Mouse (Mus musculus): Measurements from ENCODE around the gene Qdpr. TPM values are rescaled to one million over a fixed set of nuclear protein-coding genes. Genes with fewer than 3 reads are reported as not detected.
A peak's percentile ranks its signal among the peaks of the same experiment; 100 is the strongest.
"Not testable (repeated sequence)": the region's sequence is repeated elsewhere in the genome, so short reads cannot be mapped to it uniquely, and the experiment has no call there.

Qdpr gene
- polyA plus RNA-seq, 1 experiment from 2014 or later = 68.6 TPM

DNA sequence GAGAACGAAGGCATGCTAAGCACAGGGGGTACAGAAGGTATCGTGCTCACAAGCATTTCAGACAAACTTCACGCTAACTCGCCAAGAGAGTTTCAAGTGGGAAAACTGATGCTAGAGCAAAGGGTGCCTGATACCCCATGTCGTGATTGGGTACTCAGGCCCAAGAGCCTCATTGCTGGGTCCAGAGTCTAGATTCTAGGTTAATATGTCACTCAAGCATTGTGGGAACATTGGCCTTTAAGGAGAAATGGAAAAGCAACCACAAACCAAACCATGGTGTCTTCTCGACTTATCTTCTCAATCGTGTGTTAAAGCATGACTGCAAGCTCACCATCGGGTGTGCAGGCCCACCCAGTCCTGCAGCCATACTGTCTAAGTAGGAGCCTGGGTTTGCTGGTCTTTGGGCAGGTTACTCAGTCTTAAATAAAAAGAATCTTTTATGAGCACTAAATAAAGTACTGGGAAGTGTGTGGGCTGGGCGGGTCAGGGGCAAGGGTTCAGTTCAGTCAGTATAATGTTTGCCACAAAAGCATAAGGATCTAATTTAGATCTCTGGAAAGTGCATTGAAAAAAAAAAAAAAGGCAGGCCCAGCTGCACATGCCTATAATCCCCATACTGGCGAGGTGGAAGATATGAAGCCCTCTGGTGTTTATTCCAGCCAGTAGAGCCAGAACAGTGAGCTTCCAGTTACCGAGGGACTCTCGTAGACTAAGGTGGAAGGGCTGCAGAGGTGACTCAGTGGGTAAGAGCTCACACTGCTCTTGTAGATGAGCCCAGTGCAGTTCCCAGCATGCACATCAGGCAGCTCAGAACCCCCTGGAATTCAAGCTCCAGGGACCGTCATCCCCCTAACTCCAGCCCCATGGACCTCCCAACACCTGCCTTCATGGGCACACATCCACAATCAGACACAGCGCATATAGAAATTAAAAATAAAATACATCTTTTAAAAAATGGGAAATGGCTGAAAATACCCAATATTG, 13.8 kb downstream of the Qdpr start:
- CTCF ChIA-PET = no interaction called here
- H3K27me3 ChIP-seq = no peaks in the 10 kb centered on the region
- ATAC-seq (no peak), DNase-seq (ENCODE audit: low read depth, low spot score) (no peak)
- POLR2A ChIA-PET = no interaction called here
- in situ Hi-C loops (cut with MboI; ENCODE audit: low pct_unique_long_range_greater_than_20kb) = loop anchor here (25.0 kb wide), 2 partner anchors 1374 to 1549 kb away; no protein-coding TSS in a partner anchor
- no peak for TF ChIP-seq CTCF (IDR thresholded peaks at IDR 0.05)

DNA sequence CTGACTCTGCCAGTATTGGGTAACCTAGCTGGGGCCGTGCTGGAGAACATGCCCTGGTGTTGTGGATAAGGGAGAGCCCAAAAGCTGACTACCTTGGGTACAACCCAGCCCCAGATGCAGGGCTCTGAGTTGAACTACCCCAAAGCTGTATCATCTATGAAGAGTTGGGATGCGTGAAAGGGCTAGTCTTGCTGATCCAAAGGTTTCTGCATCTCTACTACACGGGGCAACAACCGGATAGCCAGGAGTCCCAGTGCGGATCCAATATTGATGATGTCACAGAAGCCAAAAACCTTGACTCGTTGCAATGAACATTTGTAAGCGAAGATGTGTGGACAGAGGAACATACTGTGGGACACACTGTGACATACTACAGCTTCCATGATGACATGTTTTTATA, 22.1 kb downstream of the Qdpr start:
- TF ChIP-seq CTCF (IDR thresholded peaks at IDR 0.05) = no peak
- ChIA-PET POLR2A (no interaction called here), CTCF (no interaction called here)
- DNase-seq (ENCODE audit: low read depth, low spot score) (no peak), ATAC-seq (no peak)
- no peaks in the 10 kb centered on the region for H3K27me3 ChIP-seq
- in situ Hi-C loops (cut with MboI; ENCODE audit: low pct_unique_long_range_greater_than_20kb) = loop anchor here (25.0 kb wide), 2 partner anchors 1366 to 1541 kb away; no protein-coding TSS in a partner anchor

- in situ Hi-C loops (cut with MboI; ENCODE audit: low pct_unique_long_range_greater_than_20kb) = loop anchor here (25.0 kb wide), 2 partner anchors 1364 to 1539 kb away; no protein-coding TSS in a partner anchor
- ChIA-PET CTCF (no interaction called here), POLR2A (no interaction called here)
- DNase-seq (ENCODE audit: low read depth, low spot score) (no peak), ATAC-seq (no peak)
- H3K27me3 ChIP-seq = no peaks in the 10 kb centered on the region
- TF ChIP-seq CTCF (IDR thresholded peaks at IDR 0.05) = no peak
Observed at GRCm38 (mm10) chr5:45426416-45427034, 23.5 kb downstream of the Qdpr start.

DNA sequence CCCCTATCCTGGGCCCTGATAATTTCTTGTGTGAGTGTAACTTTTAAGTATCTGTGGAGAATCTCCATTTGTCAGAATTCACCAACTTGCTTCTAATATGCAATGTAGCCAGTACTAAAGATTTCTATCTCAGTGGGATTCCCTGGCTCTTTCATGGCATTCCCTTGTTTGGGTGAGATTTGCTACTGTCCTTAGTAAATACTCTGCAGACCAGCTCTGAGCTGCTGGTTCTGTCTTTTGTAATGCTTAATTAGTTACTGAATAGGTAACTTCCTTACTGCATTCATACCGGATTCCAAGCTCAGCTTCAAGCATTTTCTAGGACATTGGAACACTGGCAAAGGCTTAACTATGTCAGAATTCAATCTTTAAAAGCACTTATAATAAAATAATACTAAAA, 24.3 kb downstream of the Qdpr start:
- CTCF ChIA-PET = not testable (repeated sequence)

DNA sequence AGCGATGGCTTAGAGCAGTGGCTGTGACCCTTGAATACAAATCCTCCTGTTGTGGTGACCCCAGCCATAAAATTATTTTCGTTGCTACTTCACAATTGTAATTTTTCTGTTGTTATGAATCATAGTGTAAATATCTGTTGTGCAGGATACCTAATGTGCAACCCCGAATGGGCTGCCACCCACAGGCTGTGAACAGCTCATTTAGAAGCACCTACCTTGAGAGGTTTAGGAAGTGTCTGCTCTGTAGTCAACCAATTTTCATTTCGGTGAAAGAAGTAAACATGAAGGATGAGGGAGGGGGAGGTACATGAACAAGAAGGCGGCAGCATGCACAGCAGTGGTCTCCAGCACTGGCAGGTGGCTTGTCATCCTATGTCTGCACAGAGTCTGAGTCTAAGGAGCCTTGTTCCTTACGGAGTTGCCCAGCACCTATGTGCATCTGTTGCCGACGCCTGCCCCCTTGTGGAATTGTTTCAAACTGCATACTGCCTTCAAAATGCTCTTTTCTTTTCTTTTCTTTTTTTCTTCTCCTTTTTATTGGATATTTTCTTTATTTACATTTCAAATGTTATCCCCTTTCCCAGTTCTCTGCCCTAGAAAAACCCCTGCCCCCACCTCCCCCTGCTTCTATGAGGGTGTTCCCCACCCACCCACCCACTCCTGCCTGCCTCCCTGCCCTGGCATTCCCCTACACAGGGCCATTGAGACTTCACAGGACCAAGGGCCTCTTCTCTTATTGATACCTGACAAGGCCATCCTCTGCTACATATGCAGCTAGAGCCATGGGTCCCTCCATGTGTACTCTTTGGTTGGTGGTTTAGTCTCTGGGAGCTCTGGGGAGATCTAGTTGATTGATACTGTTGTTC, 25.8 kb downstream of the Qdpr start:
- no peaks in the 10 kb centered on the region for H3K27me3 ChIP-seq
- ChIA-PET POLR2A (no interaction called here), CTCF (interaction anchor here (0.7 to 1.6 kb wide), 3 partner anchors 19 to 284 kb away, joined by 3 to 5 read pairs (median 4); no protein-coding TSS in a partner anchor)
- no peak for DNase-seq (ENCODE audit: low read depth, low spot score)
- ATAC-seq = peak; percentile 75
- peak; percentile 84 for TF ChIP-seq CTCF (IDR thresholded peaks at IDR 0.05)
- in situ Hi-C loops (cut with MboI; ENCODE audit: low pct_unique_long_range_greater_than_20kb) = no loop called here

More for the DNA sequence above, 24.3 kb downstream of the Qdpr start:
- DNase-seq (ENCODE audit: low read depth, low spot score); POLR2A ChIA-PET; ATAC-seq; H3K27me3 ChIP-seq: not testable (repeated sequence)
- in situ Hi-C loops (cut with MboI; ENCODE audit: low pct_unique_long_range_greater_than_20kb) = loop anchor here (25.0 kb wide), 2 partner anchors 1363 to 1538 kb away; no protein-coding TSS in a partner anchor

GRCm38 (mm10) chr5:45421881-45422844, 27.9 kb downstream of the Qdpr start:
- ChIA-PET POLR2A (no interaction called here), CTCF (no interaction called here)
- ATAC-seq (no peak), DNase-seq (ENCODE audit: low read depth, low spot score) (no peak)
- peaks cover 13% of the 10 kb centered on the region for H3K27me3 ChIP-seq
- no peak for TF ChIP-seq CTCF (IDR thresholded peaks at IDR 0.05)
- in situ Hi-C loops (cut with MboI; ENCODE audit: low pct_unique_long_range_greater_than_20kb) = no loop called here

DNA sequence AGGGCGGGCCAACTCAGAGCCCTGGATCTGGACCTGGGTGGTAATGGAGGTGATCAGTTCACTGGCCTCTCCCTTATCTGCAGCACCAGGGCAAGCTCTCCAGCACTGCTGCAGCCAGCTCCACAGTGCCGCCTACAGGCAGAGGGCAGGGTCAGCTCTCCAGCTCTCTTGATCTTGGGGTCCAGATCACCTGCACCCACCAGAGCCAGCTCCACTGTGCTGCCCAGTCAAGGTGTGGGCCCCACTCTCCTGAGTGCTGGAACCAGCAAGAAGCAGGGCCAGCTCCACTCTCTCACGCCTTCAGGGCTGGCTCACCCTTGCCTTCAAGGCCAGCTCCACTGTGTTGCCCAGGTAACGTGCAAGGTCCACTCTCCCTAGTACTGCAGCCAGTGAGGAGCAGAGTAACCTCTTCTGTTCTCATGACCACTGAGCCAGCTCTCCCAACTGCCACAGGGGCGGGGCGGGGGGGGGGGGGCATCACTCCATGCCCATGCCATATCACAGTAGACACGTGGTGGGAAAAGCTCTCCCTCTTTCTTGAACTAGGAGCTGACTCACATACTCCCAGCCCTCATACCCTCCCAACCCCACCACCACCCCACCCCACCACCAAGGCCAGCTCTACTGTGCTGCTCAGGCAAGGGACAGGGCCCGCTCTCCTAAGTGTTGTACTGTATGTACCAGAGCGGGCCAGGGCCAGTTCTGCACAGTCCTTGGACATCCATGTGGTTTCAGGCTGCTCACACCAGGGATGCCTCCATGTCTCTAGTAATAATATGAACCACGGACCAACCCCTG, 30.0 kb downstream of the Qdpr start:
- in situ Hi-C loops (cut with MboI; ENCODE audit: low pct_unique_long_range_greater_than_20kb) = no loop called here
- POLR2A ChIA-PET = no interaction called here
- no peak for ATAC-seq

GRCm38 (mm10) chr5:45417859-45418443, 32.1 kb downstream of the Qdpr start:
- peaks cover 22% of the 10 kb centered on the region for H3K27me3 ChIP-seq
- CTCF ChIA-PET = interaction anchor here (2.4 kb wide), 1 partner anchor 13 kb away, joined by 11 read pairs; no protein-coding TSS in a partner anchor
- POLR2A ChIA-PET = no interaction called here
- DNase-seq (ENCODE audit: low read depth, low spot score) (no peak), ATAC-seq (no peak)
- no peak for TF ChIP-seq CTCF (IDR thresholded peaks at IDR 0.05)
- in situ Hi-C loops (cut with MboI; ENCODE audit: low pct_unique_long_range_greater_than_20kb) = no loop called here

More for the DNA sequence above, 30.0 kb downstream of the Qdpr start:
- DNase-seq (ENCODE audit: low read depth, low spot score) = no peak
- peak; percentile 56 for TF ChIP-seq CTCF (IDR thresholded peaks at IDR 0.05)
- H3K27me3 ChIP-seq = peaks cover 22% of the 10 kb centered on the region
- CTCF ChIA-PET = interaction anchor here (0.8 to 1.4 kb wide), 4 partner anchors 12 to 17 kb away, joined by 3 to 5 read pairs (median 4); no protein-coding TSS in a partner anchor

All from Patski (cell line).